12 mouse cellular contexts compared by ENCODE assay signal in genomic region chr6:52955304-52955703, GRCm38 (mm10).
DNase-seq lines count a peak whose midpoint lies in the region; ATAC-seq lines count a peak whose summit lies in the region.
"Had no signal": no experiment of that assay in that cellular context is flagged by ENCODE, and none has a peak within 500 bp of the region (broad histone marks: within the 10 kb centered on the region; RNA-seq: fewer than 3 reads in every experiment).

No protein-coding gene starts in this region.

- intact Hi-C loops in heart, postnatal 36 days (cut with DNase I): no loop called here

- H3K9me3 ChIP-seq in intestine, embryonic 15.5 days: no peaks in the 10 kb centered on the region
- H3K9me3 ChIP-seq in forebrain, embryonic 10.5 days: no peaks in the 10 kb centered on the region
- H3K9me3 ChIP-seq in hindbrain, embryonic 13.5 days: no peaks in the 10 kb centered on the region
- H3K9me3 ChIP-seq: neural tube, embryonic 13.5 days had no signal

- ATAC-seq in intestine, embryonic 15.5 days: peak; percentile 8; the same call in 1 of the 2 replicates
- ATAC-seq in neutrophil, adult 5-6 weeks (ENCODE audit: extremely low read depth, insufficient number of reproducible peaks, low FRiP score, poor library complexity, severe bottlenecking): peak; percentile 88
- ATAC-seq in hindbrain, embryonic 13.5 days (ENCODE audit: low FRiP score): no peak

- DNase-seq in heart, adult 8-10 months (ENCODE audit: low spot score): peak; percentile 41
- no peak for DNase-seq in heart, postnatal 36 days
- peak; percentile 32 for DNase-seq in CD4-positive, CD25-positive, alpha-beta regulatory T cell, adult 2 months (ENCODE audit: low read depth, low spot score)
- no peak for DNase-seq in forebrain, embryonic 10.5 days (ENCODE audit: extremely low spot score, low spot score)
- DNase-seq in adrenal gland, adult 2 months: no peak
- DNase-seq: cerebellum, postnatal 10 days; right cerebral cortex, postnatal 14 days had no signal

- 67% methylated on average over 2 of the region's 2 CpGs for WGBS in intestine, embryonic 15.5 days
- 81% methylated on average over 2 of the region's 2 CpGs for WGBS in forebrain, embryonic 10.5 days
- WGBS in hindbrain, embryonic 13.5 days: 88% methylated on average over 2 of the region's 2 CpGs

- no peak overlapping the region for H3K9ac ChIP-seq in intestine, embryonic 15.5 days
- H3K9ac ChIP-seq in hindbrain, embryonic 13.5 days: no peak overlapping the region
- H3K9ac ChIP-seq: hindbrain, embryonic 14.5 days; neural tube, embryonic 13.5 days had no signal

- H3K4me2 ChIP-seq in intestine, embryonic 15.5 days (replicated peaks): no peak overlapping the region
- no peak overlapping the region for H3K4me2 ChIP-seq in hindbrain, embryonic 13.5 days
- H3K4me2 ChIP-seq: hindbrain, embryonic 14.5 days; neural tube, embryonic 13.5 days had no signal

- H3K27me3 ChIP-seq in intestine, embryonic 15.5 days (replicated peaks): no peaks in the 10 kb centered on the region
- 0 out of 2 replicates have a peak, but pooled peaks cover 3% of the 10 kb centered on the region for H3K27me3 ChIP-seq in forebrain, embryonic 10.5 days (ENCODE audit: poor library complexity, severe bottlenecking)
- no peaks in the 10 kb centered on the region for H3K27me3 ChIP-seq in hindbrain, embryonic 13.5 days
- H3K27me3 ChIP-seq: neural tube, embryonic 13.5 days had no signal

- H3K27ac ChIP-seq in intestine, embryonic 15.5 days: peak overlapping the region; percentile 44; the same call in 1 of the 2 replicates
- H3K27ac ChIP-seq in forebrain, embryonic 10.5 days: no peak overlapping the region
- no peak overlapping the region for H3K27ac ChIP-seq in hindbrain, embryonic 13.5 days
- H3K27ac ChIP-seq: hindbrain, embryonic 14.5 days; neural tube, embryonic 13.5 days had no signal

- H3K4me3 ChIP-seq in intestine, embryonic 15.5 days (replicated peaks): no peak overlapping the region
- H3K4me3 ChIP-seq in forebrain, embryonic 10.5 days: no peak overlapping the region
- no peak overlapping the region for H3K4me3 ChIP-seq in hindbrain, embryonic 13.5 days
- H3K4me3 ChIP-seq: neural tube, embryonic 13.5 days had no signal

- H3K4me1 ChIP-seq in intestine, embryonic 15.5 days (replicated peaks): peaks cover 17% of the 10 kb centered on the region
- peaks cover 29% of the 10 kb centered on the region for H3K4me1 ChIP-seq in forebrain, embryonic 10.5 days
- peaks cover 26% of the 10 kb centered on the region for H3K4me1 ChIP-seq in hindbrain, embryonic 13.5 days (replicated peaks)

- no peaks in the 10 kb centered on the region for H3K36me3 ChIP-seq in intestine, embryonic 15.5 days
- no peaks in the 10 kb centered on the region for H3K36me3 ChIP-seq in forebrain, embryonic 10.5 days (replicated peaks)
- no peaks in the 10 kb centered on the region for H3K36me3 ChIP-seq in hindbrain, embryonic 13.5 days
- H3K36me3 ChIP-seq: neural tube, embryonic 13.5 days had no signal

Comparison
In these comparisons a context has a peak if more than half of its experiments do, and no peak if none do; other contexts are left out.
1. DNase-seq: peak in heart, adult 8-10 months (single experiment) and CD4-positive, CD25-positive, alpha-beta regulatory T cell, adult 2 months (single experiment); none in heart, postnatal 36 days (0 of 2), forebrain, embryonic 10.5 days (single experiment) and adrenal gland, adult 2 months (single experiment).